Mouse (Mus musculus) mouse trophoblast stem cell (cell line): ENCODE measurements at regions not wholly inside any gene's neighbourhood (a gene's known extent, or its start where the extent isn't known, plus 50 kb on each side); places are given as distances from the start of the nearest gene placed in this dataset.
"Not testable (repeated sequence)": the region's sequence is repeated elsewhere in the genome, so short reads cannot be mapped to it uniquely, and the experiment has no call there.

Experiments used
- in situ Hi-C, 2 experiments: fragments of 300-500 bp; cut with MseI, MboI; formaldehyde crosslinking; loops; 2 replicates in 1 of 2; 3 replicates in 1 of 2; pipeline ENCODE4 v1.15.1; 2025

DNA sequence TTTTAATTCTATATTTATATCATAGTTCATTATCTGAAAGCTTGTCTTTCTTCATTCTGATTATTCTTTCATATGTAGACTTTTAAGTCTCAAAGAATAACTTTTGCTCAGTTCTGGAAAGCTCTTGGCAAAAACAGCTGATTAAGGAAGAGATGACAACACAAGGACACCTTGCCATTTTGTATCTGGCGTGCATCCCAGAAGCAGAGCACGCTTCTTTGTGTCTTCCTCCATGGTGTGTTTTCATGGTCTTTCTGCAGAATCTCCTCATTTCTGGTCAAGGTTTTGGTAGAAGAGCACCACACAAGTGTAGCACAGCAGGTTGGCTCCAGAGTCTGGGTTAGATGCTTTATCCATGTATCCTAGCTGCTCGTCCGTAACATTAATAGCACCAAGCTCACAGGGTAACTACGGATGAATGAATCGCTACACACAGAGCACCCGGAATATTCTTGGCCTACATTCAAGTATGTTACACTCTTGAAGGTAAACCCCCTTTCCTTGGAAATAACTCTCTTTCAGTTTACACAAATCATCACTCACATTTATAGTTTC is 148.9 kb upstream of the Ddhd1 start:
- in situ Hi-C loops = no loop called here

DNA sequence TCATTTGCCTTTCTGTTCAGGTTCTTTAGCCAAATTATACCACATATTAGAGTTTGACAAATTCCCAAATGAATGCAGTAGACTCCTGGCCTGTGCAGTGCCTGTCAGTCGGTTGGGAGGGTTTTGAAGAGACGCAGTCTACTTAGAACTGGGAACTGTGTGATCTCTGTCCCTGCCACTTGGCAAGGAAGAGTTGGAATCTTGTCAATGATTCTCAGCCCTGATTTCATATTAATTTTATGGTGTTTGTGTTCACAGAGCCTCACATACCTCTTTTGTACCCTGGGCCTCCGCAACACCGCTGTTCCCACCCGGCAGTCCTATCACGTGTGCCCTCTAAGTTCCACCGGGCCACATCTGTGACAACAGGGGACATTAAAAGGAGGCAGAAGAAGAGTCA is 149.8 kb upstream of the Ddhd1 start:
- in situ Hi-C loops = no loop called here

DNA sequence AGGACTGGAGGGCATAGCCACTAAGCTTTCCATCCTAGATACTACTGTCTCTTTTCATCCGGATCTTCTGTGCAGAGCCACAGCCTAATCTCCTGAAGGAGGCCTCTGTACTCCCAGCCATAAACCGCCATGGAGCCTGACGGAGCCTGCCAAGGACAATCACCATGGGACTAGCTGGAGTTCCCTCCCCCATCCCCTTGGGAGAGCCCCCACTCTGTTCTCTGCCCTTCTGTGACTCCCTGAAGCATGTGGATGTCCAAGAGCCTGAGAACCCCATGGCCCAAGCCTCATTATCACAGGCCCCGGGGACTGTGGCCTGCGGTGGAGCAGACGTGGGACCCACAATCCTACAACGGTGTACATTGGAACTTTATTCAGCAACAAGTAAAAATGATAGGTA is 151.5 kb upstream of the Ddhd1 start:
- in situ Hi-C loops = no loop called here

DNA sequence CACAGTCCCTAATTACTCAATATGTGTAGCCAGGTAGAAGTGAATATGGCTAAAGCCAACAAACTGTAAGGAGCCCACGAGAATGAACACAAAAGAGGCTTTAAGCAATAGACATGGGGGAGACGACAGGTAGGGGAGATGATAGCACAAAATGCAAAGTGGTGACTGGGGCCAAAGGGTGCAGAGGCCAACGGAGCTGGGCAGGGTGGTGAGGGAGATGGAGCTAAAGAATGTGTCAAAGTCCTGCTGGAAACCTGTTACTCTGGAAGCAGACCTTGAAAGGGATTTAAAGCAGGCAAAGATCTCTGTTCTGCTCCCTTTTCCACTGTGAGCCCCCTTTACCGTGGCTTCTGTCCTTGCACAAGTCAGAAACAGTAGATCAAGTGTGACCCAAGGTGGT is 152.2 kb upstream of the Ddhd1 start:
- in situ Hi-C loops = no loop called here

DNA sequence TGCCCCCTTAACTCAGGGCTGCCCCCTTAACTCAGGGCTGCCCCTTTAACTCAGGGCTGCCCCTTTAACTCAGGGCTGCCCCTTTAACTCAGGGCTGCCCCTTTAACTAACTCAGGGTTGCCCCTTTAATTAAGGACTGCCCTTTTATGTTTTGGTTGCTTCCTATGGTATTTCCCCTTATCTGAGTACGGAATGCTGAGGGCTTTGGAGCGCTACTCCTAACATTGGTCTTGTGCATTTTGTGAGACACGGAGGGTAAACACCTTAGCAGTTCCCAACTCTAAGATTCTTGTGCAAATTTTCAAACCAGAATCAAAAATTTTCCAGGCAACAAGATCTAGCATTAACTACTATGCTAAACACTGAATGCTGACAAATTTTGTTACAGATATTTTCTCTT is 152.7 kb upstream of the Ddhd1 start:
- in situ Hi-C loops = no loop called here

DNA sequence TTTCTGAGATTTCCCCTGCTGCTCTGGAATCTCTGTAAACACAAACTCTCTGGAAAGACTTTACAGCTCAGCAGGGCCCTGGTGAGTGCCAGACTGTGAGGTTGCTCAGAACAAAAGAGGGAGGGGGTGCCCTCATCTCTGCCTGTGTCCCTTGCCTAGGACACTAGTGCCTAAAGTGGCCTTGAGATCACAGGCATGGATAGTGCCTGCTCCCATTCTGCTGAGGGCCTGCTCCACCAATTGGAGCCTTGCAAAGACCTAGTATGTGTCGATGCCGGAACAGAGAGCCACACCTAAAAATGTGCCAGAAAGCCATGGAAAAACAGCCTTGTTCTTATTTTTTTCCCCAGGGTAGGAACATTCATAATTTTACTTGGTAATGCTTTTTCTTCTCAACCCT is 157.7 kb upstream of the Ddhd1 start:
- in situ Hi-C loops = no loop called here

DNA sequence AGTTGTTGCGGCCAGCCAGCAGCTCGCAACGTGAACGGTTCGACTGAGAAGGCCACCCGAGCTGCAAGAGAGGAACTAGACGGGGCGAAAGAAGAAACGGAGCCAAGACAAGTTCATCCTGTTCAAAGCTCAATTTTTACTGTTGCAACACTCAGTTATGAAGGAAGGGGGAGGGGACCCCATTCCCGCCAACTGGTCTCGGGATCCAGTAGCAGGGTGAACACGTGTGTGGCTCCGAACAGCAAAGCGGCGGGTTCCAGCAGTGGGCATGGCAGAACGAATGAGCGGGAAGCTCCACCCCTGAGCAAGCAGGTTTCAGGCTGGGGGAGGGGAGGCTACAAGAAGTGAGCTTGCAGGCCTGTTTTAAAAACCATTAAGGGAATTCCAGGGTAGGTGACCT is 158.7 kb upstream of the Ddhd1 start:
- in situ Hi-C loops = not testable (repeated sequence)

DNA sequence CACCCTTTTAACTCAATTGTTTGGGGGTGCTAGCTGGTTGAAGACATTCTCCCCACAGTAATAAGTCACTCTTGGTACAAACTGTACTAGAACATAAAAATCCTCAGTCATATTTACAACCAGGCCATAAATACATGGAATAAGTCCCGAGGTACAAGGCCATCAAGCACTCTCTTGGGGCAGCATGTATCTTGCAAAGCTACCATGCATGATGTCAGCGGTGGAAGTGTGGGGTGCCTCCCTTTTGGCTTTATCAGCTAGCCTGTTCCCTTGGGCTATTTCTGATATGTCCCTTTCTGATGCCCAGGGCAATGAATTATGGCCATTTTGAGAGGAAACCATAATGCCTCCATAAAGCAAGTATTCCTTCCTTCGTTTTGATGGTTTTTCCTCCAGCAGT is 159.8 kb upstream of the Ddhd1 start:
- in situ Hi-C loops = no loop called here

DNA sequence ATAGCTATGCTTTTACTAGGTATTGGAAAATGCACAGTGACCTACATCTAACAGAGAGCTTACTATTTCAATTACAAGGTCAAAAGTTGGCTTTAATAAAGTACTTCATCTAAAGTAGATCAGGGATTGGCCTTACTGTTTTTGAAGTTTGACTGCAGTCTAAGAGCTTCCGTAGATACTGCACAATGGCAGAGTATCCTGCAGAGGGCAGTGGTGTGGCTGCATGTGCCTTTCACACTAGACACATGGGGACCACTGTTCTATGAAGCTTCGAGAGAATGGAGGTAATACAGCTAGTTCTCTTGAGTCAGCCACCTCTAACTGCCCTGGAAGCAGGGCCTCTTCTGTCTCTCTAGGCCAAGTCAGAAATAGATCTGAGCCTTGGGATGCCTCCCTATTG is 166.7 kb upstream of the Ddhd1 start:
- in situ Hi-C loops = no loop called here

DNA sequence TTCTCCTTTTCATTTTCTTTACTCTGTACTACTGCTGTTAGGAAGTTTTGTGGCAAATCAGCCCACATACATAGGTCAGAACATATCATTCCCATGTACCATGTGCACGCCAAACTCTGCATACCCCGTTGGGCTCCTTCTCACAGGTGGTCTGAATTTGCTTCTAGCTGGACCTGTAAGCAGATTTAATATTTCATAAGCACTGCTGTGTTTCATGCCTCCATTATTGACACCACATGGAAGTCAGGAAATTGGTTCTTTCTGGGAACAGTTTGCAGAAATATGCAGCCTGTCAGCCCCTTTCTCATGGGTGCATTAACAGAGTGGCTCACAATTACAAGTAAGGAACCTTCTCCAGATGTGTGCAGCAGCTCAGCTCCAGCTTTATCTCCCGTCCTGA is 168.1 kb upstream of the Ddhd1 start:
- in situ Hi-C loops = no loop called here

DNA sequence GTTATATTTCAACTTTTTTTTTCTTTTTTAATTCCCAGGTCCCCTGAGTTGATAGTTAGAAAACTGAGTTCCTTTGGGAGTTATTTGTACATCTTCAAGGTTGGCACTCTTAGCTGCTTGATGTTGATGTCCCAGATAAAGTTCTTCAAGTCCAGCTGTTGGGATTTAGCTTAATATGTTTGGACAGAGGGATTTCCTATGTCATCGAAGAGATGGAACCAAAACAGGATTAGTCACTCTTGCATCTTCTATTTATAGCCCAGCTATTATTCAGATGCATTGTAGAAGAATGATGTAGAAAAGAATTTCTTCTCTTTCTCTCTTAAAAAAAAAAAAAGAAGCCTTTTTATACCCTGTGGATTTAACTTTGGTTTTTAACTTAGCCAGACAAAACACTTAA is 169.2 kb upstream of the Ddhd1 start:
- in situ Hi-C loops = no loop called here

DNA sequence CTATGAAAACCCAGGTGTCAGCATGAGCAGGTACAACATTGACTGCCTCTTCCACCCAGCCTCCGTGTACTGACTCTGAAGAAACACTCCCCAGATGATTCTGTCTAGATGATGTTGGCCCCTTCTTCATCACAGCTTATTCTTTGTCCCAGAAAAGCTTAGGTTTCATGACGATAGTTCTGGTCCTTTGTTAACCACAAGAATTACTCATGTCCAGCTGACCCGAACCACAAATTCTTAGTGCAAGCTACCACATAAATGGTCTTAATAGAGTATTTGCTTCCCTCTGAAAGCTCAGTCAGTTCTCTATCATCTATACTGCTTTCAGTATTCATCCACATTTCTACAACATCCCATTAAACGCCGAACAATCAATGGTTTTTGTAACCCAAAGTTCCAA is 172.5 kb upstream of the Ddhd1 start:
- in situ Hi-C loops = no loop called here

DNA sequence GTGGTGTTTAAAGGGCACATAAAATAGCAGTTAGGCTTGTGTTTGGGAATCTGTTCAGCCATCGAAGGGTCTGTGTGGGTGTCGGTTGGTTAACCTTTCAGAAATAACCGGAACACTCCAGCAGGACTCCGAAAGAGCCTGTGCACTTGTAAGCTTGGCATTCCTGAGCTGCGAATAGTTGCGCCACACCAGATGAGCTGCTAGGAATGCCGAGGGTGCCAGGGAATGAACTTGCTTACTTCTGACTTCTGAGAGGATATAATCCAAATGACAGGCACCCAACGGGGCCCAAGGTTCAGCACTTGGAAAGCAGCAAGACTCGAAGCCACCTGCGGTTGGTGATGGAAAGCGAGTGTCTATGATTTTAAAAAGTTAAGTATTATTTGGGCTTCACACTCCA is 179.1 kb upstream of the Ddhd1 start:
- in situ Hi-C loops = no loop called here

DNA sequence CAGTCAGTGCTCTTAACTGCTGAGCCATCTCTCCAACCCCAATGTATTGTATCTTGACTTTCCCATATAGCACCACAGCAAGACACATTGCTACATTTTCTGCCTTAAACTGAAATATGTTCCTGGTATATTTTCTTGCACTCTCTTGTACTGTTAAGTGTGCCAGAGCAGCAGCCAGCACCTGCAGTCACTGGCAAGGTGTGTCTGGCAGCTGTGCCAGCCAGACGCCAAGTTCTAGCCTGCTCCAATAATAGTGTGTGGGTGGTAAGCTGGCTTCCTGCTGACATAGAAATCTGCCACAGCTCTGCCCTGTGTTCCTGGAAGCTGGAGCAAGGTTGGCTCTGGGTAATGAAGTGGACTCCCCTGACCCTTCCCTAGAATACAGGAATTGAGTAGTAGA is 185.9 kb upstream of the Ddhd1 start:
- in situ Hi-C loops = no loop called here

DNA sequence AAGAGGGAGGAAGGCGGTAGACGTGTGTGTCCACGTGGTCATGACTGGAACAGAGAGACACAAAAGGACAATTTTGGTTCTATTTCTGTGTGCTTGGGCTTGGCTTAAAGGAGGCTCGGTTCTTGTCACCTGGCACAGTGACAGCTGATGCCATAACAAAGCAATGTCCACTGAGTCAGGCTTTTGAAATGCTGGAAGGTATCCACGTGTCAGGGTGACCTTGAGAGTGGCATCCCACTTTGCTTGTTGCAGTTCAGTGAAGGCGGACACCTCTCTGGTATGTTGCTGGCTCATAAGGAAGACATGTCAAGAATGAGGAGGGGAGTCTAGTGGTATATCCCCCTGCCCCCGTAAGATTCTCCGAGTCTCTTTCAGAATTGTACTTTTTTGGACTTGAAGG is 192.6 kb upstream of the Ddhd1 start:
- in situ Hi-C loops = no loop called here

DNA sequence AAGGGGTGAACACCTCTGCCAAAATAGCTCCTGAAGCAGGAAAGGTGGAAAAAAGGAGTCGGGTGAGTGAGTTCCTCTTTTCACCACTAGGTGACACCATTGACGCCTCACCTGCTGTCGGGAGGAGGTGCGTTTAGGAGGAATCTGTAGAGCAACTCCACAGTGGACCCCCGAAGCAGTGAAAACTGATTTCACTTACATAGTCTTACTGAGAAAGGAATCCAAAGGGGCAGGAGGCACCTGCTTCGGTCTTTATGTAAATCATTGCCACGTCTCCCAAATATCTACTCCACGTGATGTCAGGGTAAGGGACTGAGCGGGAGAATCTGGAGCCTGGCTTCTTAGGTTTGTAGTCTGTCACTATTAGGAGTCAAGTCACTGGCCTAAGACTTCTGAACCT is 220.5 kb upstream of the Ddhd1 start:
- in situ Hi-C loops = no loop called here

DNA sequence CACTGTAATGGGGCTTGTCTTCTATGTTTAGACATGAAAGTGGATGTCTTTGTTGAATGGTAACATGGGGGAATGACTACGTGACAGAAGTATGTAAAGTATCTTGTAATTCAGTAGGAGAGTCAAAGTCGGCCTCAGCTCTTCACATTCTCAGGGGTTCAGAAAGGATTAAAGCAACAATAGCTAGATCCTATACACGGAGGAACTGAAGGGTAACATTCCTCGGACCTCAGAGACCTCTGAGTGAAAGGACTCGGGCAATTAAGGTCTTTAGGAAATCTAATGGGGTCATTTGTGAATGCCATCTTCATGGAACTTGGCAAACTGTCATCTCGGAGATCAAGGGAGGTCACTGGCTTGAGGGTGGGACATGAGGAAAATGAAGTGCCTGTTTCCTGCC is 262.8 kb upstream of the Ddhd1 start:
- in situ Hi-C loops = no loop called here

DNA sequence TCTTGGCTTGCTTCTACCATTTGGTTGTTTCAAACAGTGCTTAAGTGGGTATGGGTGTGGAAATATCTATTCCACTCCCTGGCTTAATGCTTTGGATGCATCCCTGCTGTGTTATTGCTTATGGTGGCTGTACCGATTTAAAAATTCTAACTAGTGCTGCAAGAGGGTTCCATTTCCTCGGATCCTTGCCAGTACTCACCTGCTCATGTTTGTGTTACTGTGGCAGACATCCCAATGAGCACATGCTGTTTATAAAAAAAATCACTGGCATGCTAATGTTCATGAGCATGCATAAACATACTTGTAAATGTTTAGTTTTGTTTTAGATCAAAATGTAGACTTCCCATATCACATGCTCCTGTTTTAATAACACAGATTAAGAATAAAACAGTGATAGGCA is 285.6 kb upstream of the Ddhd1 start:
- in situ Hi-C loops = no loop called here

DNA sequence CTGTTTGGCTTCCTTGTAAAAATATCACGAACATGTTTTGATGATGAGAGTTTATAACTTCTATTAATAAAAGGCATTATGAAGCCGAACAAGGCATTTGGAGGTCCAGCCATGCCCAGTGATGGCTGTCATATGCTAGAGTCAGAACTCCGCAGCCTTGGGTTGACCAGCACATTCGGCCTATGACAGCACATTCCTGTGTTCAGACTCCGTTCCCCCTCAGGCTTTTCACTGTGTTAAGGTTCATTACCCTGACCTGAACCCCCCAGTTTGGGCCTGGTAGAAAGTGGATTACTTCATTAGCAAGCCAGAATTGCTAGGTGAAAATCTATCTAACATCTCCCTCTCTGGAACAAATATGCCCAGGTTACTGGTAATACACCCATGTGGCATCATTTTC is 286.2 kb upstream of the Ddhd1 start:
- in situ Hi-C loops = no loop called here

DNA sequence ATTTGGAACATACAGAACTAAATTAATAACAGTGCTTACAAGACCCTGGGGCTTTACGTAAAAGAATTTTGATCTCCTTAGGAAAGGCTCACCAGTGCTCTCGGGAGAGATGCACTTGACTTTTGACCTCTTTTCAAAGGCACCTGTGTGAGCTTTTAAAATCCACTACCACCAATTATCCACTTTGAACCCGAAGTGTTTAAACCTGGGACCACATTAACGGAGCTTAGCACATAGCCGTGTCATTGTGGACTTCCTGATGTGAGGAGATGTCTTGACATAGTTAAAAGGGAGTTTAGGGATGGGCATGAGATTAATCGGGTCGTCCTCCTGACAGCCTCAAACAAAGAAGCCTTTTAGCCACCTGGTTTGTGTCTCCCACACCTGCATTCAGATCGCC is 286.6 kb upstream of the Ddhd1 start:
- in situ Hi-C loops = no loop called here

DNA sequence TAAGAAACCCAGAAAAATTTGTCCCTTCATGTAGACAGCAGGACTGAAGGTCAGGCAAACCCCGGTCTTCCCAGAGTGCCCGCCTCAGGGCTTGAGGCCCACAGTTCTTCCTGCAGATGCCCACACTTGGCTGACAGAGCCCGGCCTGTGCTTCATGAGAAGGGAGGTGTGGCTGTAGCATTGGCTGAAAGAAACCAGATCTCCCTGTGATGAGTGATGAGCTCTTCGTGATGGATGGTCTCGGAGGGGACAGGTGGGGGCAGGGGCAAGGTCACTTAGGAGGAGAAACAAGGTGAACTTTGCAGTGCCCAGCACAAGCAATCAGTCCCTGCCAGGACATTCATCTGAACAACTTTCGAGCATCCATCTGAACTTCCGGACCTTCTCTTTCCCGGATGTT is 298.7 kb upstream of the Ddhd1 start:
- in situ Hi-C loops = no loop called here

DNA sequence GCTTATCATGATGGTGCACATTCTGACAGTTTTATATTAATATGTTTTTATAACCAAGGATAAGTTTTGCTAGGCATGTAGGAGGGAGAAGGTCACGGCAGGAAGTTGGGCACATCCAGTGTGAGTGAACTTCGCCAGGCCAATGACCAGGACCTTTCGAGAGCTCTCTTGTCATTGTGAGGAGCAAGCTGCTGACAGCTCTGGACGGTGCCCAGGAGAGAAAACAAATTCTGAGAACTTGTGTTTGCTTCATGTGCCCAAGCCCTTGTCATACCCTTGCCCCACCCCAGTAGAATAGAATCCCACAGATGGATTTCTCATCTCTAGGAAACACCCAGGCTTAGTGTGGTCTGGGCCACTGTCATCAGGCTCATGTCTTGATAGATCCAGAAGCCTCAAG is 304.5 kb upstream of the Ddhd1 start:
- in situ Hi-C loops = no loop called here

DNA sequence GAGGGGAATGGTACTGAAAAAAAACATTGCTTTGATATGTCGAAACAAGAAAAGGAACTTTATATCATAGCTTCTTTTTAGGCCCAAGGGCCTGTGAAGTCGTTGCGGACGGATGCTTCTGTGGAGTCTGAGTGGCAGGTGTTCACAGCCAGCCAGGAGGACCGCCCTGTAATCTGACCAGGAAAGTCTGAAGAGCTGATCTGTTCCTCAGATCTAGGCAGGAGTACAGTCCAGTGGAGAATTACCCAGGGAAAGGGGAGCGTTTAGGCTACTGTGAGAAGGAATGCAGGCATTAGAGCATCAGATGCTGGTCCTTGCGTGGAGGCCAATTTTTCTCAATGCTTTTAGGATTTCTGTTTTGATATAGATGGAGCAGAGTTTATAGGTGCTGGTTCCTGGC is 306.1 kb upstream of the Ddhd1 start:
- in situ Hi-C loops = no loop called here

DNA sequence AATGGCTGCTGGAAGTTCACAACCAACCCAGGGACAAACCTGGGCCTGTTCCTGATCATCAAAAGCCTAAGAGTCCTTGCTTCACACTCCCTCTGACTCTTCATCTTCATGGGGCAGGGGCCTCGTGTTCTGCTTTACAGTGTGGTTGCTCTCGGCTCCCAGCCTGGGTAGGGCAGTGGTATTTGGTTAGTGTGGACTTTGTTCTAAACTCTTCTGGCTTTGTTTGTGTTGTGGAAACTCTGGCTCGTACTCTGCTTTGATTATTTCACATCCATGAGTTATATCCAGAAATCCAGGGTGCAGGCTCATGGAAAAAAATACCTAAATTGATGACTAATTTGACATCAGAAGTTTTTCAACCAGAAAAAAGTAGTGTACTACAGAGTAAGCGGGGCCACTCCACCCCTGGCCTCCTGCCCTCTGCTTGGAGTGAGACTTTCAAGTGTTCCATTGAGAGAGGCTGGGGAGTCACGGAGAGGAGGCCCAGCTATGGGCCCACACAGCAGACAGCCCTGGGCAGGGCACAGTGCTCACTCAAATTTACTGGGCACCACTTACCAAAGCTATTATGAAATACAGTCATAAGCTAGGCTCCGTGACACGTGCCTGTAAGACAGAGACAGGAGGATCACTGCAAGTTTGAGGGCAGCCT is 325.4 kb upstream of the Ddhd1 start:
- in situ Hi-C loops = loop anchor here in 1 of 2 experiments (25.0 kb wide), 1 partner anchor 729 kb away; no protein-coding TSS in a partner anchor
